Mouse (Mus musculus): ENCODE measurements around the gene Nr3c2. TPM values are rescaled to one million over a fixed set of nuclear protein-coding genes. Genes with fewer than 3 reads are reported as not detected.

Gene Nr3c2
- total and polyA plus RNA-seq, 3 experiments = 0.12 to 0.30 TPM; not detected in 1

DNA sequence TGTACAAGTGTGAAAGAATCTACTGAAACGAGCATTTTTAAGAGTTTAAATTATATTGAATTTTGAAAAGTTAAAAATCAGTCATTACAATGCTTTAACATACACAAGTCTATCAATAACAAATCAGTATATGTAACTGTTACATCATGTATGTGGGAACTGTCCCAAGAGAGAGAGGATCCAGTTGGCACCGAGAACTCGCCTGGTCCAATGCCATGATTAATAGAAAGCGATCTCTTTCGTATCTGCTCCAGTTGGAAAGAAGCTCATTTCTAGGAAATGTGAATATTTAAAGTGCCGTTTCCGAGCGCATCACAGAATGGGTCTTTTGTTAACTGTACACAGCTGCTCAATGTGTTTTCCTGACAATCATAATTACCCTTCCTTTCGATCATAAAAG is 288.5 kb downstream of the Nr3c2 start:
- Histone ChIP-seq H3K9ac (ENCODE audit: insufficient read depth, low read depth) (no peak overlapping the region), H3K27ac (ENCODE audit: insufficient read depth, low read depth) (no peak overlapping the region), H3K4me1 (ENCODE audit: control insufficient read depth in 1 of 2, insufficient read depth in 2 of 2) (no peaks in the 10 kb centered on the region), H3K4me2 (ENCODE audit: insufficient read depth, low read depth, poor library complexity, severe bottlenecking) (no peak overlapping the region), H3K9me3 (replicated peaks; ENCODE audit: low read length) (no peaks in the 10 kb centered on the region), H3K79me2 (replicated peaks; ENCODE audit: control insufficient read depth, extremely low read depth, insufficient read depth, poor library complexity, severe bottlenecking) (no peaks in the 10 kb centered on the region), H3K4me3 (replicated peaks in 1 of 3; ENCODE audit: low read depth in 2 of 3, low read length in 2 of 3, poor library complexity in 1 of 3) (no peak overlapping the region), H3K36me3 (replicated peaks in 1 of 2; ENCODE audit: control insufficient read depth in 1 of 2, insufficient read depth in 1 of 2, low read length in 1 of 2) (no peaks in the 10 kb centered on the region), H3K27me3 (replicated peaks) (no peaks in the 10 kb centered on the region)
- no peak for TF ChIP-seq ZKSCAN1 (IDR thresholded peaks at IDR 0.05; ENCODE audit: borderline replicate concordance, low read depth, low read length)
- TF ChIP-seq CHD1 (IDR thresholded peaks at IDR 0.05; ENCODE audit: low read depth, low read length) = no peak
- TF ChIP-seq KAT2A (IDR thresholded peaks at IDR 0.05; ENCODE audit: insufficient replicate concordance, low read length) = no peak
- TF ChIP-seq BHLHE40 (IDR thresholded peaks at IDR 0.05; ENCODE audit: low read depth, low read length) = no peak
- no peak for TF ChIP-seq CTCF (conservative IDR thresholded peaks at IDR 0.05 in 1 of 2, IDR thresholded peaks at IDR 0.05 in 1 of 2; ENCODE audit: low read depth in 2 of 2, low read length in 2 of 2)
- TF ChIP-seq ZMIZ1 (IDR thresholded peaks at IDR 0.05; ENCODE audit: low read depth, low read length) = no peak
- no peak for TF ChIP-seq MAZ (IDR thresholded peaks at IDR 0.05; ENCODE audit: low read depth, low read length)
- TF ChIP-seq SIN3A (IDR thresholded peaks at IDR 0.05; ENCODE audit: low read length) = no peak
- TF ChIP-seq RCOR1 (conservative IDR thresholded peaks at IDR 0.05; ENCODE audit: low read depth, low read length) = no peak
- no peak for TF ChIP-seq MYC (IDR thresholded peaks at IDR 0.05; ENCODE audit: low read depth, low read length)
- no peak for TF ChIP-seq TBP (conservative IDR thresholded peaks at IDR 0.05; ENCODE audit: low read depth, low read length)
- TF ChIP-seq MEF2A (IDR thresholded peaks at IDR 0.05; ENCODE audit: borderline replicate concordance, low read depth, low read length) = no peak
- TF ChIP-seq E2F4 (IDR thresholded peaks at IDR 0.05; ENCODE audit: insufficient replicate concordance, low read depth, low read length) = no peak
- TF ChIP-seq POLR2A (IDR thresholded peaks at IDR 0.05; ENCODE audit: low read depth, low read length) = no peak
- TF ChIP-seq USF2 (conservative IDR thresholded peaks at IDR 0.05; ENCODE audit: low read depth, low read length) = no peak
- no peak for DNase-seq (ENCODE audit: extremely low read depth)
- dilution Hi-C loops (cut with MboI; ENCODE audit: extremely low pct_ligation_motif_present, extremely low pct_unique_long_range_greater_than_20kb, low sequenced_read_pairs) (no loop called here), in situ Hi-C loops (cut with MboI; ENCODE audit: low pct_ligation_motif_present, low pct_unique_long_range_greater_than_20kb, low sequenced_read_pairs) (no loop called here)

DNA sequence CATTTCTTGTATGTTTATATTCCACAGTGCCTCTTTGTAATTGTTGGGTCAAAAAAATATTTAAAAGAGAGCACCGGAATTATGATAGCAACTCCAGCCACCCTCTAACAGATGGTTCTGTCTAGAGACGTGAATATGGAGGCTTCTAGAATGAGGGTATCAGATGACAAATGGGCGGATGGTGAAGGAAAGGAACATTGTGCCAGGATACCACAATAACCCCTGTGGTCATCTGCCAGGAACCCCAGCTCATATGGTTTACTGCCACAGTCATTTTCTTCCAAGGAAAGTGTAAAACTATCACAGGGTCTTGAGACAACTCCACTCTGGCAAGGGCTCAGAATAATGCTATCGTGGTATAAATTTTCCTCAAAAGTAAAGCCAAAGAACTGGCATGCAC is 289.1 kb downstream of the Nr3c2 start:
- in situ Hi-C loops (cut with MboI; ENCODE audit: low pct_ligation_motif_present, low pct_unique_long_range_greater_than_20kb, low sequenced_read_pairs) (no loop called here), dilution Hi-C loops (cut with MboI; ENCODE audit: extremely low pct_ligation_motif_present, extremely low pct_unique_long_range_greater_than_20kb, low sequenced_read_pairs) (no loop called here)
- no peak for TF ChIP-seq CHD1 (IDR thresholded peaks at IDR 0.05; ENCODE audit: low read depth, low read length)
- no peak for TF ChIP-seq USF1 (IDR thresholded peaks at IDR 0.05; ENCODE audit: low read depth, low read length)
- H3K27me3 ChIP-seq (replicated peaks) = no peaks in the 10 kb centered on the region
- no peak overlapping the region for H3K27ac ChIP-seq (ENCODE audit: insufficient read depth, low read depth)
- DNase-seq (ENCODE audit: extremely low read depth) = no peak
- no peaks in the 10 kb centered on the region for H3K9me3 ChIP-seq (replicated peaks; ENCODE audit: low read length)
- no peak overlapping the region for H3K9ac ChIP-seq (ENCODE audit: insufficient read depth, low read depth)
- H3K4me3 ChIP-seq (replicated peaks in 1 of 3; ENCODE audit: low read depth in 2 of 3, low read length in 2 of 3, poor library complexity in 1 of 3) = no peak overlapping the region
- H3K36me3 ChIP-seq (replicated peaks in 1 of 2; ENCODE audit: control insufficient read depth in 1 of 2, insufficient read depth in 1 of 2, low read length in 1 of 2) = no peaks in the 10 kb centered on the region
- H3K79me2 ChIP-seq (replicated peaks; ENCODE audit: control insufficient read depth, extremely low read depth, insufficient read depth, poor library complexity, severe bottlenecking) = no peaks in the 10 kb centered on the region
- no peaks in the 10 kb centered on the region for H3K4me1 ChIP-seq (ENCODE audit: control insufficient read depth in 1 of 2, insufficient read depth in 2 of 2)
- no peak overlapping the region for H3K4me2 ChIP-seq (ENCODE audit: insufficient read depth, low read depth, poor library complexity, severe bottlenecking)

Measured in CH12.LX (cell line).